Mouse (Mus musculus) heart, adult 2 months (tissue): ENCODE data around the gene Fam210b. TPM values are rescaled to one million over a fixed set of nuclear protein-coding genes. Genes with fewer than 3 reads are reported as not detected.

Experiments
- DNase-seq, 2 experiments: peaks; one replicate each; pipeline ENCODE4 v3.0.0; 2021
- H3K27ac ChIP-seq: fragments of 200-600 bp; 2 replicates; pipeline ENCODE4 v1.8.1; 2022
- H3K27me3 ChIP-seq: fragments of 200-500 bp; 2 replicates; pipeline ENCODE4 v1.6.1; 2012; ENCODE audit warnings: mild to moderate bottlenecking, low read length, inconsistent platforms, mixed read lengths; ENCODE audit not compliant: control insufficient read depth, insufficient read depth
- H3K36me3 ChIP-seq: fragments of 200-500 bp; 2 replicates; pipeline ENCODE4 v1.6.1; 2012; ENCODE audit warnings: low read length, inconsistent platforms; ENCODE audit not compliant: control insufficient read depth, insufficient read depth
- H3K4me1 ChIP-seq: fragments of 200-500 bp; 2 replicates; pipeline ENCODE4 v1.6.1; 2011; ENCODE audit warnings: low read length; ENCODE audit not compliant: control insufficient read depth, insufficient read depth
- H3K4me3 ChIP-seq: fragments of 200-600 bp; 2 replicates; pipeline ENCODE4 v1.8.1; 2022
- H3K79me2 ChIP-seq: fragments of 200-500 bp; replicated peaks from 2 replicates; pipeline ENCODE4 v1.6.1; 2012; ENCODE audit warnings: mild to moderate bottlenecking, inconsistent platforms, low read length, moderate library complexity, mixed read lengths; ENCODE audit not compliant: control insufficient read depth, insufficient read depth
- H3K9ac ChIP-seq: fragments of 200-500 bp; 2 replicates; pipeline ENCODE4 v1.6.1; 2012; ENCODE audit warnings: low read depth, mild to moderate bottlenecking, control low read depth, inconsistent platforms, low read length, mixed read lengths
- CTCF ChIP-seq: fragments of 200-600 bp; IDR thresholded peaks from 2 replicates; pipeline ENCODE4 v1.8.1; 2022; ENCODE audit warnings: antibody characterized with exemption, mild to moderate bottlenecking, moderate library complexity
- EP300 ChIP-seq: fragments of 200-500 bp; IDR thresholded peaks from 2 replicates; pipeline ENCODE4 v1.6.1; 2011; ENCODE audit warnings: low read depth, low read length, control low read depth; ENCODE audit not compliant: insufficient read depth
- POLR2A ChIP-seq: fragments of 200-500 bp; IDR thresholded peaks from 2 replicates; pipeline ENCODE4 v1.6.1; 2011; ENCODE audit warnings: mild to moderate bottlenecking, low read depth, low read length, control low read depth; ENCODE audit not compliant: insufficient read depth
- WGBS: fragments of 180-500 bp; shearing (Covaris S2); methylation state at CpG from one replicate; pipeline ENCODE4 v1.1.7; 2018; 5-methylcytosine and 5-hydroxymethylcytosine counted together
- intact Hi-C: fragments of 180-260 bp; cut with DNase I; formaldehyde crosslinking; loops from one replicate; pipeline ENCODE4 v1.15.1; 2025
- polyA plus RNA-seq: library from polyadenylated mRNA; depleted of rRNA; stranded (reverse); fragments of >200 nt; gene quantifications from 2 replicates; pipeline ENCODE4 v1.2.3, GENCODE M21; 2012
- total RNA-seq, 2 experiments: library from RNA; stranded (reverse); gene quantifications; 2 replicates each; pipeline ENCODE4 v1.2.3; 2021

Gene Fam210b
- total and polyA plus RNA-seq, 3 experiments: 5.4 to 6.4 (median 6.1) TPM

- no peak for DNase-seq
- no peaks in the 10 kb centered on the region for H3K79me2 ChIP-seq
- H3K27ac ChIP-seq: no peak overlapping the region
- 63% methylated on average over 4 of the region's 4 CpGs for WGBS
- peaks cover 2% of the 10 kb centered on the region; the same call in 1 of the 2 replicates for H3K4me1 ChIP-seq
- no peaks in the 10 kb centered on the region for H3K36me3 ChIP-seq
- TF ChIP-seq CTCF (no peak), EP300 (no peak), POLR2A (no peak)
- no peak overlapping the region for H3K4me3 ChIP-seq
- intact Hi-C loops: no loop called here
- H3K27me3 ChIP-seq: no peaks in the 10 kb centered on the region
- H3K9ac ChIP-seq: no peak overlapping the region
These were observed 31.2 kb downstream of the Fam210b start for GRCm38 (mm10) chr2:172376551-172376950.

- TF ChIP-seq EP300: no peak
- no peak for TF ChIP-seq POLR2A
- no peak for TF ChIP-seq CTCF
- Histone ChIP-seq H3K4me1 (no peaks in the 10 kb centered on the region), H3K36me3 (no peaks in the 10 kb centered on the region), H3K27ac (no peak overlapping the region), H3K4me3 (no peak overlapping the region), H3K79me2 (no peaks in the 10 kb centered on the region), H3K9ac (no peak overlapping the region), H3K27me3 (no peaks in the 10 kb centered on the region)
- no peak for DNase-seq
- 61% methylated on average over 5 of the region's 5 CpGs for WGBS
- intact Hi-C loops: no loop called here
These were observed 31.7 kb downstream of the Fam210b start for GRCm38 (mm10) chr2:172376999-172377515.

- no peak overlapping the region for H3K9ac ChIP-seq
- peak; percentile 40 to 45 for DNase-seq
- intact Hi-C loops: no loop called here
- TF ChIP-seq POLR2A: no peak
- TF ChIP-seq CTCF: peak; percentile 57
- no peaks in the 10 kb centered on the region for H3K36me3 ChIP-seq
- H3K27ac ChIP-seq: no peak overlapping the region
- WGBS: 61% methylated on average over 7 of the region's 7 CpGs
- no peaks in the 10 kb centered on the region for H3K27me3 ChIP-seq
- H3K4me1 ChIP-seq: no peaks in the 10 kb centered on the region
- no peak overlapping the region for H3K4me3 ChIP-seq
- H3K79me2 ChIP-seq: no peaks in the 10 kb centered on the region
These were observed 33.0 kb downstream of the Fam210b start for GRCm38 (mm10) chr2:172378332-172378731.

- intact Hi-C loops: no loop called here
- Histone ChIP-seq H3K36me3 (no peaks in the 10 kb centered on the region), H3K9ac (no peak overlapping the region), H3K27ac (no peak overlapping the region), H3K79me2 (no peaks in the 10 kb centered on the region), H3K4me3 (no peak overlapping the region), H3K4me1 (no peaks in the 10 kb centered on the region), H3K27me3 (no peaks in the 10 kb centered on the region)
- no peak for DNase-seq
- TF ChIP-seq CTCF (no peak), EP300 (no peak), POLR2A (no peak)
- 89% methylated on average over 17 of the region's 17 CpGs for WGBS
These were observed 35.1 kb downstream of the Fam210b start for GRCm38 (mm10) chr2:172380513-172380912.

GRCm38 (mm10) chr2:172381341-172381740, 36.0 kb downstream of the Fam210b start:
- Histone ChIP-seq H3K27me3 (no peaks in the 10 kb centered on the region), H3K36me3 (no peaks in the 10 kb centered on the region), H3K79me2 (no peaks in the 10 kb centered on the region), H3K9ac (no peak overlapping the region), H3K27ac (no peak overlapping the region), H3K4me3 (no peak overlapping the region), H3K4me1 (no peaks in the 10 kb centered on the region)
- intact Hi-C loops: no loop called here
- TF ChIP-seq CTCF: no peak
- TF ChIP-seq POLR2A: no peak
- no peak for TF ChIP-seq EP300
- DNase-seq: no peak
- WGBS: 91% methylated on average over 11 of the region's 11 CpGs

GRCm38 (mm10) chr2:172381898-172382297, 36.5 kb downstream of the Fam210b start:
- no peaks in the 10 kb centered on the region for H3K4me1 ChIP-seq
- WGBS: 78% methylated on average over 12 of the region's 12 CpGs
- TF ChIP-seq CTCF: no peak
- no peak for TF ChIP-seq POLR2A
- TF ChIP-seq EP300: no peak
- no peak overlapping the region for H3K27ac ChIP-seq
- DNase-seq: no peak
- H3K9ac ChIP-seq: no peak overlapping the region
- no peak overlapping the region for H3K4me3 ChIP-seq
- H3K79me2 ChIP-seq: no peaks in the 10 kb centered on the region
- no peaks in the 10 kb centered on the region for H3K27me3 ChIP-seq
- intact Hi-C loops: no loop called here
- no peaks in the 10 kb centered on the region for H3K36me3 ChIP-seq
